Mouse (Mus musculus): ENCODE measurements around the gene Glce. TPM values are rescaled to one million over a fixed set of nuclear protein-coding genes. Genes with fewer than 3 reads are reported as not detected.

Gene Glce
- polyA plus RNA-seq (2012; ENCODE audit: low replicate concordance) = 4.7 and 12.6 TPM in 2 replicates

GRCm38 (mm10) chr9:62122508-62123215 is at the start of gene Glce:
TSS of gene Glce (minus strand) at chr9:62122655.

DNA sequence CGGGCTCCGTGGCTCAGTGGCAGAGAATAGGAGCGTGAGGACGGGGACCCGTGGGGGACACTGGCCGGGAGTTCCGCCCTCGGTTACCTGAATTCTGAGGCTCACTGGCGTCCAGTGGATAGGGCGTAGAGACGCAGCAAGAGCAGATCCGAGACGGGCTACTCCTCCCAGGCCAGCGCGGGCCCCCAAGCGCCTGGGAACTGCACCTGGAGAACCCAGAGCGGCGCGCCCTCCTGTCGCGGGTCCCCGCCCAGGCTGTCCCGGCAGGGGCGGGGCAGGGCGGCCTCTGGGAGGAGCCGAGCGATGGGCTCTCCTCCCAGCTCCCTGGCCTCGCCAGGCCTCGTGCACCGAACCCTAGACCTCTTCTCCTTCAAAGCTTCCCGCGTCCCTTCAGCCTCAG is 95.9 kb downstream of the Glce start, which contains the start of gene Paqr5:
Paqr5 (minus strand) TSS at position 257 of the 400 bp plus-strand sequence.

Other genes with a start within 250 kb of the Glce start
- 2,184 and 38,791 TPM in 2 replicates for gene Rplp1, start 208.1 kb downstream of the Glce start, polyA plus RNA-seq (2012; ENCODE audit: low replicate concordance)
- gene Kif23, start 175.9 kb downstream of the Glce start, polyA plus RNA-seq (2012; ENCODE audit: low replicate concordance) = 12.6 and 19.3 TPM in 2 replicates
- gene Paqr5, start 95.8 kb downstream of the Glce start, polyA plus RNA-seq (2012; ENCODE audit: low replicate concordance) = not detected in 2 replicates
- gene Spesp1, start 159.6 kb upstream of the Glce start, polyA plus RNA-seq (2012; ENCODE audit: low replicate concordance) = not detected in 2 replicates
- 25.5 and 67.4 TPM in 2 replicates for gene Anp32a, start 218.6 kb upstream of the Glce start, polyA plus RNA-seq (2012; ENCODE audit: low replicate concordance)